9 mouse cellular contexts compared by ENCODE assay signal in genomic region chr13:46419648-46420047, GRCm38 (mm10). TPM values are rescaled to one million over a fixed set of nuclear protein-coding genes. Genes with fewer than 3 reads are reported as not detected.
DNase-seq lines count a peak whose midpoint lies in the region; ATAC-seq and TF ChIP-seq lines count a peak whose summit lies in the region.
"Had no signal": no experiment of that assay in that cellular context is flagged by ENCODE, and none has a peak within 500 bp of the region (broad histone marks: within the 10 kb centered on the region; RNA-seq: fewer than 3 reads in every experiment).

No protein-coding gene starts in this region.

- no peak for ATAC-seq in limb, embryonic 11.5 days (ENCODE audit: insufficient number of reproducible peaks, low FRiP score, low TSS enrichment, low read depth)
- ATAC-seq in stomach, embryonic 16.5 days (ENCODE audit: insufficient read depth, low FRiP score), result no peak

- TF ChIP-seq POLR2A in lung, adult 2 months (IDR thresholded peaks at IDR 0.05; ENCODE audit: borderline replicate concordance, extremely low read depth, low read depth, low read length), result no peak

- H3K36me3 ChIP-seq in limb, embryonic 11.5 days (ENCODE audit: control insufficient read depth, insufficient read depth, low read length), result no peaks in the 10 kb centered on the region
- H3K36me3 ChIP-seq in stomach, embryonic 16.5 days (ENCODE audit: control insufficient read depth, insufficient read depth, low read length), result no peaks in the 10 kb centered on the region
- H3K36me3 ChIP-seq: liver, embryonic 13.5 days had no signal

- no peak for TF ChIP-seq CTCF in lung, adult 2 months (IDR thresholded peaks at IDR 0.05; ENCODE audit: insufficient read depth, low read length)

- no peak overlapping the region for H3K27ac ChIP-seq in limb, embryonic 11.5 days (replicated peaks; ENCODE audit: low read depth, low read length)
- H3K27ac ChIP-seq in stomach, embryonic 16.5 days (ENCODE audit: low read length), result no peak overlapping the region
- H3K27ac ChIP-seq: liver, embryonic 13.5 days had no signal

- peak overlapping the region; percentile 25; the same call in 1 of the 2 replicates for H3K4me2 ChIP-seq in limb, embryonic 11.5 days (ENCODE audit: low read depth, severe bottlenecking)
- H3K4me2 ChIP-seq in stomach, embryonic 16.5 days (ENCODE audit: low read depth, low read length), result peak overlapping the region; percentile 96

- no peaks in the 10 kb centered on the region for H3K9me3 ChIP-seq in limb, embryonic 11.5 days (ENCODE audit: control insufficient read depth, low read length)
- no peaks in the 10 kb centered on the region for H3K9me3 ChIP-seq in stomach, embryonic 16.5 days (replicated peaks; ENCODE audit: control insufficient read depth, low read length)
- H3K9me3 ChIP-seq: liver, embryonic 13.5 days had no signal

- H3K4me3 ChIP-seq in limb, embryonic 11.5 days (ENCODE audit: low read depth, low read length), result peak overlapping the region; percentile 53; the same call in 1 of the 2 replicates
- H3K4me3 ChIP-seq in stomach, embryonic 16.5 days (replicated peaks; ENCODE audit: low read length), result peak overlapping the region; percentile 69
- H3K4me3 ChIP-seq in lung, adult 2 months (replicated peaks; ENCODE audit: extremely low read depth, low read depth, low read length), result no peak overlapping the region

- peak; percentile 31 to 36 for DNase-seq in cerebellum, postnatal 10 days
- no peak for DNase-seq in cerebellum, adult 11 months
- DNase-seq in retina, embryonic 14.5 days (ENCODE audit: low spot score), result peak; percentile 12
- DNase-seq in retina, postnatal 1 day, result no peak
- DNase-seq in limb, embryonic 11.5 days (ENCODE audit: low spot score), result no peak
- DNase-seq in Muller cell, postnatal 12 days (ENCODE audit: inconsistent ontology term), result no peak
- no peak for DNase-seq in lung, adult 2 months
- DNase-seq: liver, embryonic 13.5 days had no signal

- H3K27me3 ChIP-seq in limb, embryonic 11.5 days (ENCODE audit: control insufficient read depth, insufficient read depth, low read length), result no peaks in the 10 kb centered on the region
- H3K27me3 ChIP-seq in stomach, embryonic 16.5 days (ENCODE audit: control insufficient read depth, insufficient read depth, low read length), result no peaks in the 10 kb centered on the region

- 11% methylated on average over 7 of the region's 7 CpGs for WGBS in limb, embryonic 11.5 days
- 37% methylated on average over 7 of the region's 7 CpGs for WGBS in stomach, embryonic 16.5 days
- 41% methylated on average over 7 of the region's 7 CpGs for WGBS in lung, adult 2 months

- no peaks in the 10 kb centered on the region for H3K4me1 ChIP-seq in limb, embryonic 11.5 days (ENCODE audit: control insufficient read depth, insufficient read depth, low read length)
- H3K4me1 ChIP-seq in stomach, embryonic 16.5 days (ENCODE audit: control insufficient read depth, insufficient read depth, low read length), result 0 out of 2 replicates have a peak, but pooled peaks cover 4% of the 10 kb centered on the region
- H3K4me1 ChIP-seq in lung, adult 2 months (ENCODE audit: control insufficient read depth, insufficient read depth, low read length), result no peaks in the 10 kb centered on the region
- H3K4me1 ChIP-seq: liver, embryonic 13.5 days had no signal

- H3K9ac ChIP-seq in limb, embryonic 11.5 days (ENCODE audit: low read length), result no peak overlapping the region
- H3K9ac ChIP-seq in stomach, embryonic 16.5 days (ENCODE audit: low read length), result peak overlapping the region; percentile 28; the same call in 1 of the 2 replicates
- H3K9ac ChIP-seq: liver, embryonic 13.5 days had no signal

RNA-seq across cellular contexts. Expression of gene Rbm24, which starts 1.4 kb away (rescaled TPM):
- 4.5 and 6.7 TPM in 2 replicates for polyA plus RNA-seq in limb, embryonic 11.5 days (2014; fragmentation: Nextera tagmentation; extraction: Ambion mirVana)
- 1.1 and 2.0 TPM in 2 replicates for polyA plus RNA-seq in stomach, embryonic 16.5 days (2015; fragmentation: Nextera tagmentation; extraction: Ambion mirVana)
- polyA plus RNA-seq in lung, adult 2 months (2012; rRNA removed), result 14.7 and 23.5 TPM in 2 replicates

Comparison
In these comparisons a context has a peak if more than half of its experiments do, and no peak if none do; other contexts are left out.
1. DNase-seq: peak in cerebellum, postnatal 10 days (2 of 2) and retina, embryonic 14.5 days (single experiment); none in cerebellum, adult 11 months (single experiment), retina, postnatal 1 day (single experiment), limb, embryonic 11.5 days (single experiment), Muller cell, postnatal 12 days (single experiment) and lung, adult 2 months (single experiment).